Mouse (Mus musculus) midbrain, embryonic 13.5 days (tissue): ENCODE results near the gene Scrn2. TPM values are rescaled to one million over a fixed set of nuclear protein-coding genes. Genes with fewer than 3 reads are reported as not detected.

ENCODE experiments used
- ATAC-seq: fragments of 200-750 bp; cut with Nextera tagmentation; 2 replicates; pipeline ENCODE4 v1.8.0; 2017; ENCODE audit warnings: mild to moderate bottlenecking, moderate TSS enrichment, moderate library complexity
- H3K27ac ChIP-seq: fragments of 300-500 bp; sonication (generic); 2 replicates; pipeline ENCODE4 v1.5.1; 2015; ENCODE audit warnings: inconsistent platforms, mild to moderate bottlenecking, moderate library complexity
- H3K27me3 ChIP-seq: fragments of 300-500 bp; sonication (generic); 2 replicates; pipeline ENCODE4 v1.6.1; 2015; ENCODE audit warnings: mild to moderate bottlenecking, inconsistent platforms
- H3K36me3 ChIP-seq: fragments of 300-500 bp; sonication (generic); 2 replicates; pipeline ENCODE4 v1.6.1; 2015; ENCODE audit warnings: mild to moderate bottlenecking, inconsistent platforms
- H3K4me1 ChIP-seq: fragments of 300-500 bp; sonication (generic); replicated peaks from 2 replicates; pipeline ENCODE4 v1.6.1; 2015; ENCODE audit warnings: inconsistent platforms
- H3K4me2 ChIP-seq: fragments of 300-500 bp; sonication (generic); replicated peaks from 2 replicates; pipeline ENCODE4 v1.6.1; 2015; ENCODE audit warnings: moderate library complexity, mild to moderate bottlenecking, inconsistent platforms
- H3K4me3 ChIP-seq: fragments of 300-500 bp; sonication (generic); replicated peaks from 2 replicates; pipeline ENCODE4 v1.5.1; 2015; ENCODE audit warnings: mild to moderate bottlenecking, inconsistent platforms
- H3K9ac ChIP-seq: fragments of 300-500 bp; sonication (generic); replicated peaks from 2 replicates; pipeline ENCODE4 v1.6.1; 2015; ENCODE audit warnings: mild to moderate bottlenecking, inconsistent platforms
- H3K9me3 ChIP-seq: fragments of 300-500 bp; sonication (generic); 2 replicates; pipeline ENCODE4 v1.6.1; 2016; ENCODE audit warnings: mild to moderate bottlenecking, inconsistent platforms
- WGBS: fragments of 180-500 bp; shearing (Covaris S2); methylation state at CpG from one replicate; pipeline ENCODE4 v1.1.7; 2015; 5-methylcytosine and 5-hydroxymethylcytosine counted together
- polyA plus RNA-seq: library from polyadenylated mRNA; unstranded; fragments of >200 nt; fragmentation: Nextera tagmentation; extraction: Ambion mirVana; gene quantifications from 2 replicates; pipeline ENCODE4 v1.2.1, GENCODE M21; 2015

The Scrn2 gene
- polyA plus RNA-seq, 1 experiment from 2014 or later: 18.4 TPM

- Histone ChIP-seq H3K27ac (no peak overlapping the region), H3K27me3 (no peaks in the 10 kb centered on the region), H3K9ac (no peak overlapping the region), H3K4me1 (peaks cover 8% of the 10 kb centered on the region), H3K36me3 (peaks cover 43% of the 10 kb centered on the region), H3K4me3 (no peak overlapping the region), H3K4me2 (no peak overlapping the region), H3K9me3 (no peaks in the 10 kb centered on the region)
- WGBS: 89% methylated on average over 12 of the region's 12 CpGs
- ATAC-seq: no peak
Observed at GRCm38 (mm10) chr11:97065538-97066295, 36.0 kb downstream of the Scrn2 start.

GRCm38 (mm10) chr11:97066656-97067360, 37.1 kb downstream of the Scrn2 start:
- no peaks in the 10 kb centered on the region for H3K9me3 ChIP-seq
- no peak; the same call in 1 of the 2 replicates for ATAC-seq
- no peak overlapping the region for H3K4me3 ChIP-seq
- peaks cover 32% of the 10 kb centered on the region for H3K36me3 ChIP-seq
- H3K27ac ChIP-seq: no peak overlapping the region
- H3K27me3 ChIP-seq: no peaks in the 10 kb centered on the region
- no peak overlapping the region for H3K4me2 ChIP-seq
- peaks cover 8% of the 10 kb centered on the region for H3K4me1 ChIP-seq
- no peak overlapping the region for H3K9ac ChIP-seq
- WGBS: 46% methylated on average over 22 of the region's 22 CpGs

DNA sequence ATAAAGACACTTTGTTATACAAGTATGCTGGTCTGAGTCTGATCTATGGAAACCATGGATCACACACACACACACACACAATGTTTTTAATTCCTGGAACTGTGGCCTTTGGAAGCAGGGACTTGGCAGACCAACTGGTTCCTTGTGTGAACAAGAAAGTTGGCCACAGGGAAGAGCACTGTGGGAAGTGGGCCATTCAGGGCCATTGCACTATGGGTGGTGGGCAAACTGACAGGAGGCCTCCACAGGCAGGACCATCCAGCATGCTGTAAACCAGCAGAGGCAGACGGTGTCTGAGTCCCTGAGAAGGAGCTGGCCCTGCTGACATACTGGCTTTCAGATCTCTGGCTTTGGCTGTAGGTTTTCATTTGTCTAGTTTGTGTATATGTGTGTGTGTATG, 39.6 kb downstream of the Scrn2 start:
- no peak for ATAC-seq
- Histone ChIP-seq H3K4me3 (no peak overlapping the region), H3K27me3 (no peaks in the 10 kb centered on the region), H3K36me3 (peaks cover 32% of the 10 kb centered on the region), H3K4me2 (no peak overlapping the region), H3K9me3 (no peaks in the 10 kb centered on the region), H3K27ac (no peak overlapping the region), H3K4me1 (no peaks in the 10 kb centered on the region), H3K9ac (no peak overlapping the region)
- WGBS: 86% methylated on average over 1 of the region's 1 CpGs

DNA sequence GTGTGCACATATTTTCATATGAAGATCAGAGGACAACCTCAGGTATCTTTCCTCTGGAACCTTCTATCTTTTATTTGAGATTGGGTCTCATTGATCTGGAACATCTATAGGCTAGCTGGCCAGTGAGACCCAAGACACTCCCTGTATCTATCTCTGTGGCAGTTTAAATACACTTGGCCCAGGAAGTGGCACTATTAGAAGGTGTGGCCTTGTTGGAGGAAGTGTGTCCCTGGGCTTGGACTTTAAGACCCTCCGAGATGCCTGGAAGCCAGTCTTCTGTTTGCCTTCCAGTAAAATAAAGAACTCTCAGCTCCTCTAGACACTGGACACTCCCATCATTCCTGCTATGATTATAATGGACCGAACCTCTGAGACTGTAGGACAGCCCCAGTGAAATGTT, 40.0 kb downstream of the Scrn2 start:
- H3K4me1 ChIP-seq: no peaks in the 10 kb centered on the region
- no peak for ATAC-seq
- H3K4me2 ChIP-seq: no peak overlapping the region
- H3K4me3 ChIP-seq: no peak overlapping the region
- WGBS: 84% methylated on average over 2 of the region's 2 CpGs
- H3K36me3 ChIP-seq: peaks cover 32% of the 10 kb centered on the region
- no peak overlapping the region for H3K27ac ChIP-seq
- H3K9me3 ChIP-seq: no peaks in the 10 kb centered on the region
- no peak overlapping the region for H3K9ac ChIP-seq
- H3K27me3 ChIP-seq: no peaks in the 10 kb centered on the region

GRCm38 (mm10) chr11:97071129-97071528, 41.4 kb downstream of the Scrn2 start:
- Histone ChIP-seq H3K9me3 (no peaks in the 10 kb centered on the region), H3K36me3 (peaks cover 24% of the 10 kb centered on the region), H3K9ac (no peak overlapping the region), H3K27ac (no peak overlapping the region), H3K4me2 (no peak overlapping the region), H3K4me1 (no peaks in the 10 kb centered on the region), H3K4me3 (no peak overlapping the region), H3K27me3 (no peaks in the 10 kb centered on the region)
- ATAC-seq: no peak
- WGBS: 72% methylated on average over 1 of the region's 1 CpGs

GRCm38 (mm10) chr11:97072533-97072932, 42.8 kb downstream of the Scrn2 start:
- H3K9me3 ChIP-seq: no peaks in the 10 kb centered on the region
- H3K4me1 ChIP-seq: no peaks in the 10 kb centered on the region
- no peak overlapping the region for H3K4me3 ChIP-seq
- no peak overlapping the region for H3K27ac ChIP-seq
- WGBS: 28% methylated on average over 3 of the region's 3 CpGs
- no peak overlapping the region for H3K4me2 ChIP-seq
- no peaks in the 10 kb centered on the region for H3K27me3 ChIP-seq
- no peak overlapping the region for H3K9ac ChIP-seq
- peaks cover 11% of the 10 kb centered on the region for H3K36me3 ChIP-seq
- peak; percentile 37; the same call in 1 of the 2 replicates for ATAC-seq

GRCm38 (mm10) chr11:97074235-97074634, 44.5 kb downstream of the Scrn2 start:
- no peak overlapping the region for H3K9ac ChIP-seq
- H3K4me3 ChIP-seq: no peak overlapping the region
- no peaks in the 10 kb centered on the region for H3K27me3 ChIP-seq
- H3K36me3 ChIP-seq: no peaks in the 10 kb centered on the region
- H3K9me3 ChIP-seq: no peaks in the 10 kb centered on the region
- no peak overlapping the region for H3K4me2 ChIP-seq
- ATAC-seq: no peak
- WGBS: 78% methylated on average over 8 of the region's 8 CpGs
- H3K4me1 ChIP-seq: no peaks in the 10 kb centered on the region
- H3K27ac ChIP-seq: no peak overlapping the region

DNA sequence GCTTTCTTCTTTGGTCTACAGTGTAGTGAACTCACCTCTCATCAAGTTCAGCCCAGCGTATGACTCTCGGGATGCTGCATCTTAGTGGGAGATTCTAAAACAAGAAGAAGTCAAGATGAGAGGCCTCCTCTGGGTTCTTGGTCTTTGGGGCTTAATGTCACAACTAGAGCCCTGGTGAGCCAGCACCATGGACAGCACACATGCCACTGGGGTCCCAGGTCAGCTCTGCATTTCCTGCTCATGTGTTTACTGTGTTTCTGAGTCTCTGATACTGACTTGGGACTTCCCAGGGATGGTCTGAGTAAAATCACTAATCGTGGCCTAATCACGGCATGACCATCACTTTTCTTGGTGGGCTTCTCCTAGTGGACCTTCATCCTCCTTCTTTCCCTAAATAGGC, 49.0 kb downstream of the Scrn2 start:
- no peaks in the 10 kb centered on the region for H3K9me3 ChIP-seq
- no peaks in the 10 kb centered on the region for H3K36me3 ChIP-seq
- no peak overlapping the region for H3K4me3 ChIP-seq
- ATAC-seq: no peak
- no peak overlapping the region for H3K27ac ChIP-seq
- H3K27me3 ChIP-seq: no peaks in the 10 kb centered on the region; the same call in 1 of the 2 replicates
- peaks cover 4% of the 10 kb centered on the region; the same call in 1 of the 2 replicates for H3K4me1 ChIP-seq
- WGBS: 61% methylated on average over 4 of the region's 4 CpGs
- H3K4me2 ChIP-seq: no peak overlapping the region
- no peak overlapping the region for H3K9ac ChIP-seq

GRCm38 (mm10) chr11:97080291-97080690, 50.6 kb downstream of the Scrn2 start:
- peaks cover 4% of the 10 kb centered on the region; the same call in 1 of the 2 replicates for H3K4me1 ChIP-seq
- H3K4me2 ChIP-seq: no peak overlapping the region
- H3K27ac ChIP-seq: no peak overlapping the region
- no peaks in the 10 kb centered on the region for H3K9me3 ChIP-seq
- no peaks in the 10 kb centered on the region for H3K36me3 ChIP-seq
- ATAC-seq: no peak
- peaks cover 3% of the 10 kb centered on the region; the same call in 1 of the 2 replicates for H3K27me3 ChIP-seq
- H3K4me3 ChIP-seq: no peak overlapping the region
- H3K9ac ChIP-seq: no peak overlapping the region
- 12% methylated on average over 9 of the region's 9 CpGs for WGBS

DNA sequence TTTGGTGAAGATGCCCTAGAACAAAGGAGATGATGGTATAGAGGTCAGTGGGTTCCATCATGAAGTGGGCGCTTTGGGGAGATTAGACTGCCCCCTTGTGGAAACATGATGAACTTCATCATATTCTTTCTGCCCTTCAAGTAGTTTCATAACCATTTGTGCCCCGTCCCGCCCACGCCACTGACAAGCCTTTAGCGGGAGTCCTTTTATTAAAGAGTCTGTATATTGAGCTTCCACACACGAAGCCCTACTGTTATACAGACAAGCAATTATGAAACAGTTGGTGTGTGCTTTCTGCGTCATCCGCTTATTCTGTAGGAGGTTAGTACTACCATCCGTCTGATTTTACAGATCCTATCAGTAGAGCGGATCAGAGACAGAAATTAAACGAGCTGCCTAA, 53.2 kb downstream of the Scrn2 start:
- Histone ChIP-seq H3K4me3 (no peak overlapping the region), H3K36me3 (no peaks in the 10 kb centered on the region), H3K4me1 (peaks cover 4% of the 10 kb centered on the region; the same call in 1 of the 2 replicates), H3K27ac (no peak overlapping the region), H3K4me2 (no peak overlapping the region), H3K9ac (no peak overlapping the region), H3K27me3 (peaks cover 3% of the 10 kb centered on the region; the same call in 1 of the 2 replicates), H3K9me3 (0 out of 2 replicates have a peak, but pooled peaks cover 3% of the 10 kb centered on the region)
- WGBS: 49% methylated on average over 11 of the region's 11 CpGs
- ATAC-seq: no peak
